Mouse (Mus musculus) brain, embryonic 18.5 days (tissue): ENCODE data around the gene Dnmbp.

ENCODE experiments used
- DNase-seq: peaks from one replicate; pipeline ENCODE4 v3.0.0-alpha.2; 2012; ENCODE audit warnings: low read depth, low spot score

Gene Dnmbp

DNA sequence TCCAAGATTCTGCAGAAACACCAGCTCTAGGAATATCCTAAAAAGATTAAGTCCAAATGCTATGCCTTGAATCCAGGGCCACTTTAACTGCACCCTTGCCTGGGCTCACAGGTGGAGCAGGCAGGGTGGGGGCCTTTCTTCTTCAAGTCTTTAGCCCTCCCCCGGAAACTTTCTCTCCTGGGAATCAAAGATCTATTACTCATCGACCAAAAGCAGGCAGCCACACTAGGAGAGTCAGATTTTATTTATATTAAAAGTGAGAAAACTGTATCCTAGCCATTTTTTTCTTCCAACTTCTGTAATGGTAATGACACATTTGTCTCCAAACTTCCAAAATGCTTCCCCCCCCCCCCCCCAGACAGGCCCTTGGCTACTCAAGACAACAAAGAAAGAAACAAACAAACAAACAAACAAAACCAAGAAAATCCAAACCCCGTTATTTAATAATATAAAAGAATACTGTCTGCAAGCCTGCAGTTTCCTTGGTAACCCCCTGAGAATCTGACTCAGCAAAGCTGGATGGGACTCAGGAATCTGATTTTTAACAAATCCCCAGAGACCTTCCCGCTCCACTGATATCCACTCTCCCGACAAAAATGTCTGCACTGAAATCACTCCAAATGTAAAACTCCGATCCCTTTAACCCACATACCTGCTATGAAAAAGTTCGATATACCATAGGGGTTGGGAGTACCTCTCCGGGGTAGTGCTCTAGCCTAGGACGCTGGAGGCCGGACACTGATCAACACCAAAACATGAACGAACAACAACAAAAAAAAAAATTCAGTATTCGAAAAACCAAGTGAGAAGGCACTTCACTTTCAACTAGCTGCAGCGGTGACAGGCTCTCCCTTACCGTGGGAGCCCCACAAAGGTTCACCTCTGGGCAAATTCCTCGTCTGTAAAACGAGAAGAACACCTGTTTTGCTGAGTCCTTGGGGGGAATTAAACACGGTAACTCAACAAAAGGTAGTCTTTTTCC is 61.6 kb downstream of the Dnmbp start:
- DNase-seq: no peak

DNA sequence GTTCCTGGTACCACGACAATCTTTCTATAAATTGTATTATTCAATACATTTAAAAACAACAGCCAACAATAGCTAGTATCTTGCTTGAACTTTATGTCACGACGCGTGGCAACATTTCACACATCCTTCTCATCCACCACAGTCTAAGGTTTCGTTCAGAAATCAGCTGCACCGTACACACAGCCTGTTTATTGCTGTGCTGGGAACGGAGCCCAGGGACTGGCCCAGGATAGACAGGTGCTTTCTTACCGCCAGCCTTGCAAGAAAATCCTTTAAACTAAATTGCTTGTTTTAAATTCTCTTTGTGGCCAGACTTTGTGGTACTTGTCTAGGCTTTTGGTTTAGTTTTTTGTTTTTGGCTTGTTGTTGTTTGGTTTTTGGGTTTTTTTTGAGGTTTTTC is 62.6 kb downstream of the Dnmbp start:
- no peak for DNase-seq

DNA sequence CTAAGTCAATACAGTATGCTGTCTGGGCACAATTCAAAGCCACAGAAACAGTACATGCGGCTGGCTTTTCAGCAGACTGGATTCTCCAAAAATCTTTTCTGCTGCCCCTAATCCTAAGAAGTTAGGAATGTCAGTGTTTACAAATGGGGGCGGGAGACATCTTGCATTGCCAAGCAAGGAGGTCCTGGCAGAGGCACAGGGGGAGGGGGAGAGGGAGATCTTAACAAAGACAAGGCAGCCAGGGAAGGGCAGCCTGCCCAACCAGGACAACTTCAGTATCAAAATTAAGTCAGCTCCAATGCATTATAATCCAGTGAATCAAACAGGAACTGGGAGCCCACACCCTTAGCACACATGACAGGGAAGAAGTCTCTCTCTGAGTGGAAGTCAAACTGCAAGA is 64.0 kb downstream of the Dnmbp start:
- no peak for DNase-seq

DNA sequence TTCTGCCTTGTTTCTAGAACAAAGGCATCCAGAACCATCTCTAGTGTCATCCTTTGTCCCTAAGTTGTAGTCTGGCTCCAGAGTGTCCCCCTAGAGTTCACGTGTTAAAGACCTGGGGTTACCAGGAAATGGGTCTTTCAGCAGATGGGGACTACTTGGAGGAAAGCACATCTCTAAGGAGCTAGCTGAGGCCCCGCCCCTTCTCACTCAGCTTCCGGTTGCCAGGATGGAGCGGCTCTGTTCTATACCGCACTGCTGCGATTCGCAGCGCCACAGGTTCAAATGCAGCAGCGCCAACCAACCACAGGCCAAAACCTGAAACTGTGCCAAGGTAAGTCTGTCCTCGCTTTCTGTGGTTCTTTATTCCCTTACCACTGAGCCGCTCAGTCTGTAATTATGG is 65.6 kb downstream of the Dnmbp start:
- no peak for DNase-seq

DNA sequence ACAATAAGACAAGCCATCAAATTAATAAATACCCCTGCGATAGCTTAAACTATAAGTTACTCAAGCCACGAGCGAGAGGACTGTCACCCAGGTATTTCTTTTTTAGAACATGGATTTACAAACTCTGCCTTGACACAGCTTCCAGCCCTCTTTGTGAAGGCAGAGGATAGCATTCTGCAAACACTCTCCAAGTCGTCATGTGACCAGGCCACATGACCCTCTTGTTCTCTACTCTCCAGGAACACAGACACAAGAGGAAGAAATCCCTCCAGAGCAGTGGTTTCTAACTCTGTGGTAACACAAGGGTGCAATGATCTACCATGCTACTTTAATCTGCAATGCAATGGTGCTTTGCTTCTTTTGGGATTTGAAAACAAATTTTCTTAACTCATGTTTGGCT is 69.6 kb downstream of the Dnmbp start:
- DNase-seq: no peak

DNA sequence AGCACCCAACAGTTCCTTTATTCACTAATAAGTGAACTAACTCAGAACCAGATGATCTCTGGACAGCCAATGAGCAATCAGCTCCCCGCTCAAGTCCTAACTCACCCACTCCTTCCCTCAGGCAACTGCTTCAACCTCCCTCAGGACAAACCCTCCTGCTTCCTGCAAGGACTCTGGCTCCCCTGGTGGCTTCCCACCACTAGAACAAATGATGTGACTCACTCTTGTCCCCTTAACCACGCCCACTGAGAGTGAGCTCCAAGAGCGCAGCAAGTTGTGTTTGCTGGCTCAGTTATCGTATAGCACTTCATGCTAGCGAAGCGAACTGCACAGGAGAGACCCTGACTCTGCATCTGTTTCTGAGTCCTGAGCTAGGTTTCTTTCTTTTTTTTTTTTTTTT is 82.6 kb downstream of the Dnmbp start:
- DNase-seq: no peak

DNA sequence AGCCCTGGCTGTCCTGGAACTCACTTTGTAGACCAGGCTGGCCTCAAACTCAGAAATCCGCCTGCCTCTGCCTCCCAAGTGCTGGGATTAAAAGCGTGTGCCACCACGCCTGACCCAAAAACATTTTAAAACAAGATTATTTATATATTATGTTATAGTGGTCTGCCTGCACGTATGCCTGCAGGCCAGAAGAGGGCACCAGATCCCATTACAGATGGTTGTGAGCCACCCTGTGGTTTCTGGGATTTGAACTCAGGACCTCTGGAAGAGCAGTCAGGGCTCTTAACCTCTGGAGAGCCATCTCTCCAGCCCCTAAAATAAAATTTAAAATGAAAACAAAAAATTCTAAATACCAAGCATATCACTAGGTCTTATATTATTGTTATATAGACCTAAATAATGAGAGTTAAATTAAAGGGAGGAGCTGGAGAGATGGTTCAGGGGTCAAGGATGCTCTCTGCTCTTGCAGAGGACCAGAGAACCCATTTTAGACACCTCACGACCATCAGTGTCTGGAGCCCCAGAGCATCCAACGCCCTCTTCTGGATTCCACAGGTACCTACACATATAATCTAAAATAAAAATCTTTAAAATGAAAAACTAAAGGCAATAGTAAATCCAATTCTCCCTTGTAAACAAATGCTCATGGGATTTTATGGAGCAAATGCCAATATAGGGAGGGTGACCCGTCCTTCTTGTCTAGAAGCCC is 87.0 kb downstream of the Dnmbp start:
- no peak for DNase-seq

DNA sequence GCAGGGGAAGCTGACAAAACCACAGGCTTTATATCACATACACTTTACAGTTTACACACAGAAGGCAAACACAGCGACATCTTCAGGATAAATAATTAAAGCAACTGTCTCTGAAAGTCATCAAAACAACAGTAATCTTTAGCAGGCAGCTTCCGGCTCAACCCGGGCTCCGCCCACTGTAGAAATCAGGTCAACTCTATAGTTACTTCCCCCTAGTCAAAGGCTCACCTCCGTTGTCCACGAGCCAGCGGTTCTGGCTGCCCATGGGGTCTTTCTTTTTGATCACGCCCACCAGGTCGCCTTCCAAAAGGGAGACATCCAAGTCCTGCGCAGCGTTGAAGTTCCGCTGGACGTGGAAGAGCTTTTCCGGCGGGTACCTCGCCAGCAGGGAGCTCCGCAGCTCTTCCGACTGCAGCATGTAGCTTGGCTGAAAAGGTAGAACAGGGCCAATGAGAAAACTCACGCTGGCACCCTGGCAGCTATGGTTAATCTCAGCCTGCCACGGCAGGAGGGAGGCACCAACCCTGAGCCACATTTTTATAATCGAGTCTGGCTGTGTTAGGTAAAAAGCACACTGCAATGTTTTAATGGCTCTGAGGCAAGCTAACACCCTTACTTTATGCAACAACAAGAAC is 87.9 kb downstream of the Dnmbp start:
- no peak for DNase-seq

DNA sequence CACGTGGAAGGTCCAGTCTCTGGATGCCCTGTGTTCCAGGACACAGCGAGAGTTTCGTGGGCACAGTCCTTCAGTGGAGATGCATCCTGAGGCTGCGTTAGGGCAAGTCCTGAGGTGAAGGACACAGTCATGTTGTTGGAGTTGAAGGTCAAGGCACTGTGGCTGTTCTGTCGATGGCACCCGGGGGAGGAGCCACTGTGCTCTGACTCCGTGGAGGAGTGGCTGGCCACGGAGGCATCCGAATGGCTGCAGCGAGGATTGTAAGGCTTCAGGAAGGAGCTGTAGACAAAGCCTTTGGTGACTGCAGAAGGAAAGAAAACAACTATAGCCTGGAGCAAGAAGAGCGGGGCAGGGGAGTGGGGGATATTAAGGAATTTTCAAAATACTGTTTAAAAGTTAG is 90.0 kb downstream of the Dnmbp start:
- no peak for DNase-seq

DNA sequence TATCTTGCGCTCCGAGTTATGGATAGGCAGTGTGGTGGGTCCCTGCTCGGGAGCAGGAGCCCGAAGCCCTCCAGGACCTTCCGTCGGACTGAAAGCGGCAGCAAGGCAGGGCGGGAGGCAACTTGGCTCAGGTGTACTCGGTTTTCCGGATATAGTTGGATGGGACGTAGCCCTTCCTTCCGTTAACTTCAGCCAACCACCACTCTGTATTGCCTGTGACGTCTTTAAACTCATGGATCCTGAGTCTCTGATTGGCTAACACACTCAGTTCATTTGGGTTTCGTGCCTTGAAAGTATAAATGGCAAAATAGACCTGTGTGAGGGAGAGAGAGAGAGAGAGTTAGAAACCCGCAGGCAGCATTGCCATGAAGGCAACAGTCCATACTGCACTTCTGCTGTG is 92.0 kb downstream of the Dnmbp start:
- DNase-seq: no peak

DNA sequence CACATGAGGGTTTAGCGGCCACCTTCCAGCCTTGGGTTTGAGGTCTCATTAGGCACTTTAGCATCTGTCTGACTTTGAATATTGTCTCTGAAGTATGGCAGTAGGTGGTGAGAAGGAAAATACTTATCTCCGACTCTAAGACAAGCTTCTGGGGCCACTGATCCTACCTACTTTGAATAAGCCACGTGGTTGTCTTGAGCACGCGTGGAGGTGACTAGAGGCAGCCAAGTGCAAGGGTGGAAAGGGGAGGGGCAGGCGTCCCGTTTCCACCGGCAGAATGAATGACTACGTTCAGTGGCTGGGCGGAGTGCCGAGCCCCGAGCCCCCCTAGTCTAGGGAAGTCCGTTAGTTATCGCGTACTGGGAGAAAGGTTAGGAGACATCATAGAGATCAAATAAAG is 92.9 kb downstream of the Dnmbp start:
- no peak for DNase-seq

DNA sequence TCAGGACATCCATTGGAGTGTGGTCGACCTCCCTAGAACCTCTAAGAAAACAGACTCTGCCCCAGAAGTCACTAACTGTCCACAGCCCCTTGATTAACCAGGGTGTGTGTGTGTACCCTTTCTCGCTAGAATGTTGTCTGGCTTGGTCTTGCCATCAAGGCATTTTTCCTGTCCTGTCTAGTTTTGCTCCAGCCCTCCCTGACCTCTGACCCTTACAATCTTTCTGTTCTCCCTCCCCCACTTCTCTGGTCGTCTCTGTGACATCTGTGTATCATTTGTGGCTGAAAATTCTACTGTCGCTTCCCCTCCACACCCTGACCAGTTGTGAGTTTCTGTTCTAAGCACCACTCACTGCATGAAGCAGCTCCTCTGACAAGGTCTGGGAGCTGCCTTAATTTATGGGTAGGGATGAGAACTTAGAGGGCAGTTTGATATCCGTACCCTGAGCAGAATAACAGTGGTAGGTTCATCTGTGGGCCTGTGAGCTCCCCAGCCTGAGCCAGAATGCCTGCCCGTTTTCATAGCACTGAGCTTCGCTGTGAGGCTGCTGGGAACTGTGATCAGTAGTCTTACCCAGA is 94.6 kb downstream of the Dnmbp start:
- DNase-seq: no peak

DNA sequence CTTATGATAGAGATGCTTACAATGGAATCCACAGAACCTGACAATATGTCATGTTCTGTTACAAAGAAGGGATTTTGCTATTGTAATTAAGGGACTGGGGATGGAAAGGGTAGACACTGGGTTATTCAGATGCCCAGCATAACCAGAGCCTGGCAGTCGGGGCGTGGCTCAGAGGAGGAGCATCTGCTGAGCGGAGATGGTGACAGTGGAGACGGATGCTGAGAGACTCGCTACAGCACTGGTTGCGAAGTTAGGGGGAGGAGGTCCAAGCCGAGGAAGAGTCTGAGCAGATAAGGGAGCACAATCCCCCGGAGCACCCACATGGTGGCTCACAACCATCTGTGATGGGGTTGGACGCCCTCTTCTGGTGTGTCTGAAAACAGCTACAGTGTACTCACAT is 96.8 kb downstream of the Dnmbp start:
- DNase-seq: no peak

DNA sequence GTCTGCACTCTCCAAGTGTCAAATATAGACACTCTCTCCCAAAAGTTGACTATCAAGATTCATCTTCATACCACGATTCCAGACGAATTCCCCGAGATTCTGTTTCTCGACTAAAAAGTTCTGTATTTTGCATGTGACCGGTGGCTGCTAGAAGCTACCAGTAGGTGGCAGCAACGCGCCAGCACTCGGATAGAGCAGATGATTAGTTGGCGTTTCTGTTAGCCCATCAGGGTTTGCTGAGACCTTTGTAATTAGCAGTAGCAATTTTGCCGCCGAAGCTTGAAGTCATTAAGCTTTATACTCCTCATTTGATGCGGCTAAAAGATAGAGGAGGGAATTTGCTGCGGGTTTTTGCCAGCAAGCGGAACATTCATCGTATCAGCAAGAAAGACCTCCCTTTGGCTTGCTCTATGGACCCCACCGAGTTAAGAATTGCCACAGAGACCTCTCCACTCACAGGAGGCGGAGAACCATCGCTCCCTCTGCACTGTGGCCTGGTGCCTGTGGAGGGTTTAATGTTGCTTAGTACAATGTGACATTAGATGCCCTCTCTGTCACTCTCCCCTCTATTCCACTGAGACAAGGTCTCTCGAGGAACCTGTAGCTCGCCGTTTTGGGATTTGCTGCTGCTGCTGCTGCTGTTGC is 107.4 kb downstream of the Dnmbp start:
- DNase-seq: peak; percentile 42

DNA sequence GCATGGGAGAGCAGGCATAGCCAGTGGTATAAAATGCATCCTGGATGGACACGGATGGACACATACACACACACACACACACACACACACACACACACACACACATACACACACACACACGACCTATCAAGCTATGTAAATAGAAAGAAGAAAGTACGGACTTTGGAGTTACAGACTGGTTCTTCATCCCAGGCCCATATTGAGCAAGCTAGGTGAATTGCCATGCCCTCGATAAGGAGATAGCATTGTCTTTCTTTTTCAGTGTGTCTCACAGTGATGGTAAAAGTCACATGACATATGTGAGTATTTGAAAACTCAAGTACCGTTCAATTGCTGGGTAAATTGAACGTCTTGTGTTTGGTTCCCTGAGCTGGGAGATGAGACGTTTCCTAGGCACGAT is 113.1 kb downstream of the Dnmbp start:
- DNase-seq: no peak

DNA sequence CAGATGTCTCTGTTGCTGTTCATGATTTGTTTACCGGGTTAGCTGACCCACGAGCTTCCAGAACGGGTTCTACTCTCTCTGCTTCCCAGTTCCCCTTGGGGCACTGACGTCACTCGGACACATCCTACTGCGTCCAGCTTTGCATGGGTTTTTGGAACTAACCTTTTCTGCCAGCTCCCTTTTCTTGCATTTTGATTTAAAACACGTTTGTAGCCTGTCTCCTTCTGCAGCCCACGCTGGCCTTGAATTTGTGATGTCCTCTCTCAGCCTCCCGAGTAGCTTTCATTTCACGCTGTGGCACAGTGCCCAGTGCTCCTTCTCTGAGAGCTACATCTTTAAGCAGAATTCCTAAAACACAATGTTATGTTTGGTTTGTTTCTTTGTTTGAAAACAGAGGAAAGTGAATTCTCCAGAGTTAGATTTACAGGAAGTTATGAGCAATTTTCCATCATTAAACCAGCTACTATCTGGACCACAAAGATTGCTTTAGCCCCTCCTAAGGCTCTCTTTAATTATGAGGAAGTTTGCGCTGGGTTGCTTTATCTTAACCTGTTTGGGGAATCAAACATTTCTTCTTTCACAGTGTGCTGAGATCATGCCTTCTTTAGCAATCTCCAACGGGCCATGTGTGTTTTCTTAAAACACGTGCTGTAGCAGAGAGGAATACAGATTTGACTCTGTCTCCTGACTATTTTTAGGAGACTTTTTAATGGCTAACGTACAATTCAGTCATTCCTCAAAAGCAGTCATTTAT is 124.2 kb downstream of the Dnmbp start:
- DNase-seq: no peak

DNA sequence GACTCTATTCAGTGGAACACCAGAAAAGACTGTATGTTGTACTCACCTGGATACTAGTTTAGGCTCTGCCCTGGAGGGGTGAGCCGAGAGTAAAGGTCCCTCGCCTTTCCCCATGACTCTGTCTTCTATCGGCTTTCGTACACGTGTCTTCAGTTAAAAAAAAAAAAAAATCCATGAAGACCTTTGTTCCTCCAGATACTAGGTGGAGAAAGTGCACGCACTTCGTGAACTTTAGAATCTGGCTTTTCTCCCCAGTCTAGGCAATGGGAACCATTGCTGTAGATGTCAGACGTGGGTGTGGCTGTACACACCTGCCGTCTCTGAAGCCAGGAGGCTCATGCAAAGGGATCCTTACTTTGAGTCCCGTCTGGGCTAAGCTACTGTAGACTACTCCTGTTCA is 126.7 kb downstream of the Dnmbp start:
- DNase-seq: no peak

DNA sequence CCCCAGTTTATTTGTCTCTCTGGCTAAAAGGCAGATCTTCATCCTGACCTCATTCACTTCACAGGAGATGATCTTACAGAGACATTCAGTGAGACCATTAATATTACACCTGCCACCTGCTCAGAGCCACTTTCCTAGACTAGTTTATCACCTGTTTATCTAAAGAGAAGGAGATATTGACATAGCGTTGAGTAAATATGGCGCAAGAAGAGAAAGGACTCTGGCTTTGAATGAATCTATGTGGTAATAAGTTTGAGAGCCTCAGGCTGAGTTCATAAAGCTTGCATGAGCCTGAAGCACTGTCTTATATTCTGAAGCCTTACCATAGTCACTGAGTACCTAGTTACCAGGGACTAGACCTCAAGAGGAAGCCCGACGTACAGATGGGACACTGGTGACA is 128.6 kb downstream of the Dnmbp start:
- no peak for DNase-seq

DNA sequence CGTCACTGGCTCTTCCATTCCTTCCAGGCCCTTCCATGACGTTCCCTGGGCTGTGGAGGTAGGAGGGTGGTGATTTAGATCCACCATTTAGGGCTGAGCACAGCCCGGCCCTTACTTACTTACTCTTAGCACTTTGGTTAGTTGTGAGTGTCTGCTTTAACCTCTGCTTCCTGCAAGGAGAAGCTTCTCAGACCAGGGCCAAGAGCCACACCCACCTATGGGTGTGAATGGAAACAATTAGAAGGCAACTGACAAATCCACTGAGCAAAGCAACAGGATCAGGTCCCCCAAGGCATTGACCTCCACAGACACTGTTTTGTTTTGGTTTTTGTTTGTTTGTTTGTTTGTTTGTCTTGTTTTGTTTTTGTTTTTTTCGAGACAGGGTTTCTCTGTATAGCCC is 130.7 kb downstream of the Dnmbp start:
- DNase-seq: no peak

DNA sequence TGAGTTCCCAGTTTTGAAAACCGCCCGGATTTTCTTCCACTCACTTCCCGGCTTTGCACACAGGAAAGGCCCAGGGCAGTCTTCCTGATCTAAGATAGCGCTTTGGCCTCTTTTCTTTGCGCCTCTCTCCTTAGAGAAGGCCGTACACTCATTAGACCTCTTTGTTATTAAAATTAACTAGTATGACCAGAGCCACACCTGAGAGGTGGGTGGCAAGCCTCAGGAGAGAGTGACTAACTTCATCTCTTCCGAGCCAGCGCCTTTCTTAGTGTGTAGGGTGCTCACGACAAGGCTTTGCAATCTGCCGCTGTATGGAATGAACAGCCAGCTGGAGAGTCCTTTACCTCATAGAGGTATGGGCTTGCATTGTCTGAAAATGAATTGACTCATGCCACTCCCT is 136.1 kb downstream of the Dnmbp start:
- DNase-seq: no peak
